Mouse (Mus musculus) liver, postnatal 0 days (tissue): ENCODE measurements around the gene Dpp9. TPM values are rescaled to one million over a fixed set of nuclear protein-coding genes. Genes with fewer than 3 reads are reported as not detected.

Experiments
- ATAC-seq: fragments of 200-750 bp; cut with Nextera tagmentation; 2 replicates; pipeline ENCODE4 v1.8.0; 2017; ENCODE audit warnings: mild to moderate bottlenecking, moderate library complexity
- DNase-seq: peaks from one replicate; pipeline ENCODE4 v3.0.0-alpha.2; 2016
- H3K27ac ChIP-seq: fragments of 300-500 bp; sonication (generic); 2 replicates; pipeline ENCODE4 v1.5.1; 2014; ENCODE audit warnings: antibody characterized with exemption, moderate library complexity, mild to moderate bottlenecking, low read depth
- H3K27me3 ChIP-seq: fragments of 300-500 bp; sonication (generic); 2 replicates; pipeline ENCODE4 v1.6.1; 2014; ENCODE audit warnings: low read length, control low read depth, mixed read lengths; ENCODE audit not compliant: insufficient read depth
- H3K36me3 ChIP-seq: fragments of 300-500 bp; sonication (generic); replicated peaks from 2 replicates; pipeline ENCODE4 v1.6.1; 2014; ENCODE audit warnings: mild to moderate bottlenecking, control low read depth, low read length, moderate library complexity, mixed read lengths; ENCODE audit not compliant: insufficient read depth
- H3K4me1 ChIP-seq: fragments of 300-500 bp; sonication (generic); 2 replicates; pipeline ENCODE4 v1.6.1; 2014; ENCODE audit warnings: antibody characterized with exemption, mild to moderate bottlenecking, control low read depth; ENCODE audit not compliant: insufficient read depth
- H3K4me2 ChIP-seq: fragments of 300-500 bp; sonication (generic); 2 replicates; pipeline ENCODE4 v1.6.1; 2014; ENCODE audit warnings: low read depth, mild to moderate bottlenecking, low read length, moderate library complexity, mixed read lengths
- H3K4me3 ChIP-seq: fragments of 300-500 bp; sonication (generic); 2 replicates; pipeline ENCODE4 v1.5.1; 2014; ENCODE audit warnings: low read depth, low read length
- H3K9ac ChIP-seq: fragments of 300-500 bp; sonication (generic); replicated peaks from 2 replicates; pipeline ENCODE4 v1.6.1; 2014; ENCODE audit warnings: mild to moderate bottlenecking, moderate library complexity
- H3K9me3 ChIP-seq: fragments of 300-500 bp; sonication (generic); 2 replicates; pipeline ENCODE4 v1.6.1; 2016; ENCODE audit warnings: mild to moderate bottlenecking, control low read depth, low read length, mixed read lengths
- CTCF ChIP-seq: sonication (generic); IDR thresholded peaks from 2 replicates; pipeline ENCODE4 v1.5.1; 2016; ENCODE audit warnings: antibody characterized with exemption, low read depth
- EP300 ChIP-seq: IDR thresholded peaks from 2 replicates; pipeline ENCODE4 v1.6.1; 2016; ENCODE audit warnings: antibody characterized with exemption, low read depth, mild to moderate bottlenecking
- WGBS: fragments of 180-500 bp; shearing (Covaris S2); extraction: QIAGEN DNeasy Blood & Tissue Kit; methylation state at CpG from one replicate; pipeline ENCODE4 v1.1.7; 2014; ENCODE audit not compliant: insufficient replicate concordance; 5-methylcytosine and 5-hydroxymethylcytosine counted together
- polyA plus RNA-seq: library from polyadenylated mRNA; unstranded; fragments of >200 nt; fragmentation: Nextera tagmentation; extraction: Ambion mirVana; gene quantifications from 2 replicates; pipeline ENCODE4 v1.2.1, GENCODE M21; 2015

Gene Dpp9
- polyA plus RNA-seq, 1 experiment from 2014 or later, result 12.1 TPM

- peaks cover 62% of the 10 kb centered on the region for H3K27me3 ChIP-seq
- no peak for TF ChIP-seq CTCF
- TF ChIP-seq EP300, result no peak
- H3K4me3 ChIP-seq, result no peak overlapping the region
- H3K9me3 ChIP-seq, result no peaks in the 10 kb centered on the region
- no peak overlapping the region for H3K4me2 ChIP-seq
- H3K4me1 ChIP-seq, result peaks cover 15% of the 10 kb centered on the region
- no peak overlapping the region for H3K27ac ChIP-seq
- 41% methylated on average over 9 of the region's 9 CpGs for WGBS
- ATAC-seq (no peak), DNase-seq (no peak)
- no peak overlapping the region for H3K9ac ChIP-seq
- H3K36me3 ChIP-seq, result no peaks in the 10 kb centered on the region
These were observed 72.6 kb downstream of the Dpp9 start for GRCm38 (mm10) chr17:56146131-56146530.

GRCm38 (mm10) chr17:56144546-56144945 is 74.2 kb downstream of the Dpp9 start:
- no peak overlapping the region for H3K27ac ChIP-seq
- no peak overlapping the region for H3K4me3 ChIP-seq
- peaks cover 23% of the 10 kb centered on the region for H3K4me1 ChIP-seq
- WGBS, result 65% methylated on average over 9 of the region's 9 CpGs
- peaks cover 70% of the 10 kb centered on the region for H3K27me3 ChIP-seq
- ATAC-seq (no peak), DNase-seq (no peak)
- no peaks in the 10 kb centered on the region for H3K9me3 ChIP-seq
- H3K4me2 ChIP-seq, result no peak overlapping the region
- no peak for TF ChIP-seq EP300
- TF ChIP-seq CTCF, result no peak
- no peak overlapping the region for H3K9ac ChIP-seq
- H3K36me3 ChIP-seq, result no peaks in the 10 kb centered on the region

- H3K36me3 ChIP-seq, result no peaks in the 10 kb centered on the region
- peak overlapping the region; percentile 58 for H3K4me2 ChIP-seq
- peaks cover 21% of the 10 kb centered on the region for H3K4me1 ChIP-seq
- H3K27me3 ChIP-seq, result peaks cover 63% of the 10 kb centered on the region
- H3K9ac ChIP-seq, result no peak overlapping the region
- no peak for ATAC-seq
- no peak for DNase-seq
- WGBS, result 3% methylated on average over 41 of the region's 47 CpGs
- no peak overlapping the region for H3K27ac ChIP-seq
- no peaks in the 10 kb centered on the region for H3K9me3 ChIP-seq
- H3K4me3 ChIP-seq, result 0 out of 2 replicates have a peak overlapping the region, but pooled peaks have one; percentile 10
- TF ChIP-seq CTCF, result no peak
- TF ChIP-seq EP300, result no peak
These were observed 76.8 kb downstream of the Dpp9 start for GRCm38 (mm10) chr17:56141702-56142605.

- Histone ChIP-seq H3K36me3 (no peaks in the 10 kb centered on the region), H3K9ac (peak within 1 kb of the TSS; percentile 21; the same call in 1 of the 2 replicates), H3K4me3 (peak within 1 kb of the TSS; percentile 49), H3K4me2 (peak within 1 kb of the TSS; percentile 88), H3K27ac (no peak within 1 kb of the TSS), H3K27me3 (peaks cover 58% of the 10 kb centered on the region), H3K4me1 (peaks cover 22% of the 10 kb centered on the region), H3K9me3 (no peaks in the 10 kb centered on the region)
- DNase-seq, result peak; percentile 60
- WGBS, result 2% methylated on average over 63 of the region's 79 CpGs
- peak; percentile 40 for ATAC-seq
- TF ChIP-seq EP300 (no peak), CTCF (no peak)
These were observed 78.7 kb downstream of the Dpp9 start, which contains the start of gene Sema6b for GRCm38 (mm10) chr17:56139858-56140595. Gene Sema6b, minus strand, starts transcription at chr17:56140343.

GRCm38 (mm10) chr17:56139355-56139754 is 79.3 kb downstream of the Dpp9 start:
- H3K27me3 ChIP-seq, result peaks cover 58% of the 10 kb centered on the region
- H3K4me2 ChIP-seq, result peak overlapping the region; percentile 88
- peak overlapping the region; percentile 49 for H3K4me3 ChIP-seq
- H3K36me3 ChIP-seq, result no peaks in the 10 kb centered on the region
- ATAC-seq (no peak), DNase-seq (no peak)
- 14% methylated on average over 15 of the region's 21 CpGs for WGBS
- no peaks in the 10 kb centered on the region for H3K9me3 ChIP-seq
- H3K9ac ChIP-seq, result peak overlapping the region; percentile 21; the same call in 1 of the 2 replicates
- no peak for TF ChIP-seq EP300
- TF ChIP-seq CTCF, result no peak
- peaks cover 29% of the 10 kb centered on the region for H3K4me1 ChIP-seq
- no peak overlapping the region for H3K27ac ChIP-seq
